Mouse (Mus musculus): ENCODE measurements around the gene H60b.
"Not testable (repeated sequence)": the region's sequence is repeated elsewhere in the genome, so short reads cannot be mapped to it uniquely, and the experiment has no call there.

- not testable (repeated sequence) for TF ChIP-seq MAX (IDR thresholded peaks at IDR 0.05; ENCODE audit: low read length); CTCF (conservative IDR thresholded peaks at IDR 0.05 in 1 of 2, IDR thresholded peaks at IDR 0.05 in 1 of 2; ENCODE audit: low read depth in 2 of 2, low read length in 2 of 2); SIN3A (IDR thresholded peaks at IDR 0.05; ENCODE audit: low read length); CHD1 (IDR thresholded peaks at IDR 0.05; ENCODE audit: low read depth, low read length)
Measured at GRCm38 (mm10) chr10:22278468-22278867, 120.1 kb downstream of the H60b start.
